Mouse (Mus musculus): Measurements from ENCODE around the gene Kcng3. TPM values are rescaled to one million over a fixed set of nuclear protein-coding genes. Genes with fewer than 3 reads are reported as not detected.

Kcng3 gene
- polyA plus RNA-seq, 1 experiment, result 0.13 TPM

DNA sequence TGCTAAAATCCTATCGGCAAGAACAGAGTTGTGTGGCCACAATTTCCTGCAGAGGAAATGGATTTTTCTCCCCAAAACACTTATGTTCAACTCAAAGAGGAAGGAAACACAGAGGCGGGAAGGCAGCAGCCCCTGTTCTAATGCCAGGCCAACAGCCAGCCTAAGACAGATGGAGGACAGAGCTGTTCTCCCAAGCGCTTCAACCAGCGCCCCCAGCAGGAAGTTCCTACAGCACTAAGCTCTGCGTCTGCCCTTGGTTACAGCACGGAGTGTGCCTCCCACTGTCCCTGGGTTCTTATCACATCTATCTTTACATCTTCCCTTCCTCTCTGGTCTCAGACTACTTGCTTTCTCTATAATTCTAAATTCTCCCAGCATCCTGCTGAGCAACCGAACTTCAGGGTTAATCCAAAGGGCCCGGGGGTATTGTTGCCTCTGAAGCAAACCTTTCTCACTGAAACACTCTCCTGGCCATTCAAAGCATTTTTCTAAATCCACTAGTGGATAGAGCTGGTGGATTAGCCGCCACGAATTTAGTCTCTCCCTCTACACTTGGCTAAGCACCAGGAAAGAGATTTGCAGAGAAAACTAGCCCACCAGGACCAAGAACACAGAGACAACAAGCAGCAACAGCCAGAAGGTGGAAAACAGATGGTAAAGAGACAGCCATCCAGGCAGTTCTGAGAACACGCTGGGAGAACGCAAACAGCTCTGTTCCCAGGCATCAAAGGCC, 83.0 kb downstream of the Kcng3 start:
- TF ChIP-seq CTCF (IDR thresholded peaks at IDR 0.05; ENCODE audit: borderline replicate concordance, control insufficient read depth, extremely low read depth, insufficient read depth, low read length, poor library complexity) (0 out of 2 replicates have a peak, but pooled peaks have one; percentile 37), POLR2A (IDR thresholded peaks at IDR 0.05; ENCODE audit: control insufficient read depth, extremely low read depth, insufficient read depth, low read length, poor library complexity) (no peak)
- H3K27me3 ChIP-seq (ENCODE audit: control insufficient read depth, insufficient read depth, low read length), result no peaks in the 10 kb centered on the region
- H3K4me1 ChIP-seq (replicated peaks; ENCODE audit: control insufficient read depth, insufficient read depth, low read length), result peaks cover 20% of the 10 kb centered on the region
- no peak overlapping the region for H3K4me3 ChIP-seq (ENCODE audit: control insufficient read depth, insufficient read depth, low read length)
- DNase-seq, result peak; percentile 49
- H3K27ac ChIP-seq (ENCODE audit: control insufficient read depth, insufficient read depth, low read length), result no peak overlapping the region
- 10% methylated on average over 12 of the region's 12 CpGs for WGBS
- no peaks in the 10 kb centered on the region for H3K36me3 ChIP-seq (ENCODE audit: control insufficient read depth, insufficient read depth, low read length)

DNA sequence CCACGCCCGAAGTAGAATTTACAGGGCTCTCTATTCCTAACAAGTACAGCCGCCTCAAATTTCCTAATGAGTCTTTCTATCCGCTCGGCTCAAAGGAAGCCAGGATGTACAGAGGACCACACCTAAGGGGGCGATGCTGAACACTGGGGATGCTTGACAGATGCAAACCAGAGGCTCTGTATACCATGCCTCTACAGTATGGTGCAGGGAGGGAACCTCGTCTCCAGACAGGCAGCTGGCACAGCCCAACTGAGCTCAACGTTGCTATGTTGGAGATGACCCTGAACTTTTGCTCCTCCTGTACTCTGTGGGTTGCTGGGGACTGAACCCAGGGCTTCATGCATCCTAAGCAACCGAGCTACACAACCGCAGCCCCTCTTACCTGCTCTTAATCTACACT, 84.5 kb downstream of the Kcng3 start:
- no peak for TF ChIP-seq CTCF (IDR thresholded peaks at IDR 0.05; ENCODE audit: borderline replicate concordance, control insufficient read depth, extremely low read depth, insufficient read depth, low read length, poor library complexity)
- TF ChIP-seq POLR2A (IDR thresholded peaks at IDR 0.05; ENCODE audit: control insufficient read depth, extremely low read depth, insufficient read depth, low read length, poor library complexity), result no peak
- 95% methylated on average over 10 of the region's 10 CpGs for WGBS
- DNase-seq, result no peak
- Histone ChIP-seq H3K27me3 (ENCODE audit: control insufficient read depth, insufficient read depth, low read length) (no peaks in the 10 kb centered on the region), H3K36me3 (ENCODE audit: control insufficient read depth, insufficient read depth, low read length) (no peaks in the 10 kb centered on the region), H3K27ac (ENCODE audit: control insufficient read depth, insufficient read depth, low read length) (no peak overlapping the region), H3K4me1 (replicated peaks; ENCODE audit: control insufficient read depth, insufficient read depth, low read length) (peaks cover 20% of the 10 kb centered on the region), H3K4me3 (ENCODE audit: control insufficient read depth, insufficient read depth, low read length) (no peak overlapping the region)

DNA sequence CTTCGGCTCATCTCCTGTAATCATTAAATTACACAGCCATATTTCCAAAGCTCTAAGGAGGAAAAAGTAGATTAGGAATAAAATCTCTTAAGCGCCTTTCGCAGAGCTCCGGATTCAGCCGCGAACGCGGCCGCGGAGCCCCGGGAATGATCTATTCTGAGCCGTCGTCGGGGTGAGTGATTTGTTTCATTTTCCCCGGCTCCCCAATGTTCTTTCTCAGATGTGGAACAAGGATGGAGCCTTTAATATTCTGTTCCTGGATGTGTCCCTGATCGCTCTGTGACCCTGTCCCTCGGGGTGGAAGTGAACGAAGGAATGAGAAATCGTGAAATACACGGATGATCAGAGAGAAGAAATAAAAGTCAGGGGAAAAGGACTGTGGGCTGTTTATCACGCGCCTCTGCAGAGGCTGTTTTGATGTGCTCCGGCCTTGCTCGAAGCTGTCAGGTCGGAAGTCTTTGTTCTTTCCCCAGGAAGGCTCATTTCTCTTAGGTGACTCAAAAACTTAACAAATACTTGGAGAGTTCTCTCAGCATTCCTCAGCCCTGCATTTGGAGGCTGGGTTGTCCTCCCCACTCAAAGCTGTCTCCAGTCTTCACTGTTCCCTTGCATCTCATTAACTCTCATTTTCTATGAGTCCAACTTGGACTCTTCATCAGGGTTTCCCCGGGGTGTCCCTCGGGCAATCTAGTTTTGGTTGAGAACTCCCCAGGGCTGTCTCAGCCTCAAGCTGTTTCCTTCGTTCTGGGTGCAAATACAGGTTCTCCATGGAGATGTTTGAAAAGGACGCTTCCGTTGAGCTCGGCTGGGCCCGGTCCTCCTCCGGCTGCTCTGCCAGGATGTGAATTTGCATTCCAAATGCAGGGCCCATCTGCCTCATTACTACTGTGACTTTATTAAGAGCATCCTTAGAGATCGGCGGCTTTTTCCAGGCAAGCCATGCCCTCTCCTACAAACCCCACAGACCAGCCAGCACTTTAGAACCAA, 85.6 kb downstream of the Kcng3 start:
- peak overlapping the region; percentile 20 for H3K4me3 ChIP-seq (ENCODE audit: control insufficient read depth, insufficient read depth, low read length)
- H3K4me1 ChIP-seq (replicated peaks; ENCODE audit: control insufficient read depth, insufficient read depth, low read length), result peaks cover 20% of the 10 kb centered on the region
- DNase-seq, result no peak
- 55% methylated on average over 35 of the region's 35 CpGs for WGBS
- no peaks in the 10 kb centered on the region for H3K27me3 ChIP-seq (ENCODE audit: control insufficient read depth, insufficient read depth, low read length)
- H3K27ac ChIP-seq (ENCODE audit: control insufficient read depth, insufficient read depth, low read length), result no peak overlapping the region
- H3K36me3 ChIP-seq (ENCODE audit: control insufficient read depth, insufficient read depth, low read length), result no peaks in the 10 kb centered on the region
- no peak for TF ChIP-seq CTCF (IDR thresholded peaks at IDR 0.05; ENCODE audit: borderline replicate concordance, control insufficient read depth, extremely low read depth, insufficient read depth, low read length, poor library complexity)
- no peak for TF ChIP-seq POLR2A (IDR thresholded peaks at IDR 0.05; ENCODE audit: control insufficient read depth, extremely low read depth, insufficient read depth, low read length, poor library complexity)

DNA sequence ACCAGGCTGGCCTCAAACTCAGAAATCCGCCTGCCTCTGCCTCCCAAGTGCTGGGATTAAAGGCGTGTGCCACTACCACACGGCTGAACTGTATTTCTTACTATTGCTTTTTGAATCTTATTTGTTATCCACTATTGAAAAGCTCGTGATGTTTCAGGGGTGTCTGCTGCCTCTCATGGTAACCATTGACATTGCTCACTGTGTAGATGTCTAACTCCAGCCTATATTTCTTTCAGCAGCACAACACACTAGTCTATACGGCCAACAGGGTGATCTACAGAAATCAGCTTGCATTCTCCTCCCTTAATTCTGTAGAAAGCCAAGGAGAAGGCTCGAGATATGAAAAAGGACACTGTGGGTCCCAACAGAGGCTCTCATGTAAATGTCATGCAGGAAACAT, 86.4 kb downstream of the Kcng3 start:
- Histone ChIP-seq H3K27me3 (ENCODE audit: control insufficient read depth, insufficient read depth, low read length) (no peaks in the 10 kb centered on the region), H3K27ac (ENCODE audit: control insufficient read depth, insufficient read depth, low read length) (no peak overlapping the region), H3K36me3 (ENCODE audit: control insufficient read depth, insufficient read depth, low read length) (no peaks in the 10 kb centered on the region), H3K4me3 (ENCODE audit: control insufficient read depth, insufficient read depth, low read length) (no peak overlapping the region), H3K4me1 (replicated peaks; ENCODE audit: control insufficient read depth, insufficient read depth, low read length) (peaks cover 20% of the 10 kb centered on the region)
- DNase-seq, result no peak
- no peak for TF ChIP-seq CTCF (IDR thresholded peaks at IDR 0.05; ENCODE audit: borderline replicate concordance, control insufficient read depth, extremely low read depth, insufficient read depth, low read length, poor library complexity)
- TF ChIP-seq POLR2A (IDR thresholded peaks at IDR 0.05; ENCODE audit: control insufficient read depth, extremely low read depth, insufficient read depth, low read length, poor library complexity), result no peak
- WGBS, result 89% methylated on average over 6 of the region's 6 CpGs

DNA sequence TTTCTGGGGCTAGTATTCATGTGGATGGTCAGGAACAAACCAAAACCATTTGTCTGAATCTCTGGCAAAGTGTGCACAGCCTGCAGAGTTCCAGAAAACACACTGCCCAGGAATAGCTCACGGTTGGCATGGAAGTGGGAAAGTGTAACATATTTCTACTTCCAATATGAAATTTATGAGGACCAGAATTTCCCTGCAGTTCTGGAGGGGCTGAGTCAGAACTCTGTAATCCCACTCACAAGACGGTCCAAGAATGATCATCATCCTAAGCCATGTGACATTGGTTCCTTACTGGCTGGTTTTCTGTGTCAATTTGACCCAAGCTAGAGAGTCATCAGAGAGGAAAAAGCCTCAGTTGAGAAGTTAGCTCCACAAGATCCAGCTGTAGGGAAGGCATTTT, 89.3 kb downstream of the Kcng3 start:
- H3K36me3 ChIP-seq (ENCODE audit: control insufficient read depth, insufficient read depth, low read length), result no peaks in the 10 kb centered on the region
- TF ChIP-seq CTCF (IDR thresholded peaks at IDR 0.05; ENCODE audit: borderline replicate concordance, control insufficient read depth, extremely low read depth, insufficient read depth, low read length, poor library complexity) (no peak), POLR2A (IDR thresholded peaks at IDR 0.05; ENCODE audit: control insufficient read depth, extremely low read depth, insufficient read depth, low read length, poor library complexity) (no peak)
- no peak overlapping the region for H3K4me3 ChIP-seq (ENCODE audit: control insufficient read depth, insufficient read depth, low read length)
- DNase-seq, result no peak
- H3K27ac ChIP-seq (ENCODE audit: control insufficient read depth, insufficient read depth, low read length), result no peak overlapping the region
- H3K4me1 ChIP-seq (replicated peaks; ENCODE audit: control insufficient read depth, insufficient read depth, low read length), result peaks cover 6% of the 10 kb centered on the region
- 96% methylated on average over 2 of the region's 2 CpGs for WGBS
- H3K27me3 ChIP-seq (ENCODE audit: control insufficient read depth, insufficient read depth, low read length), result no peaks in the 10 kb centered on the region

- Histone ChIP-seq H3K4me3 (ENCODE audit: control insufficient read depth, insufficient read depth, low read length) (no peak overlapping the region), H3K36me3 (ENCODE audit: control insufficient read depth, insufficient read depth, low read length) (no peaks in the 10 kb centered on the region), H3K27ac (ENCODE audit: control insufficient read depth, insufficient read depth, low read length) (no peak overlapping the region), H3K4me1 (replicated peaks; ENCODE audit: control insufficient read depth, insufficient read depth, low read length) (no peaks in the 10 kb centered on the region), H3K27me3 (ENCODE audit: control insufficient read depth, insufficient read depth, low read length) (no peaks in the 10 kb centered on the region)
- WGBS, result 68% methylated on average over 12 of the region's 12 CpGs
- DNase-seq, result no peak
- TF ChIP-seq CTCF (IDR thresholded peaks at IDR 0.05; ENCODE audit: borderline replicate concordance, control insufficient read depth, extremely low read depth, insufficient read depth, low read length, poor library complexity), result no peak
- TF ChIP-seq POLR2A (IDR thresholded peaks at IDR 0.05; ENCODE audit: control insufficient read depth, extremely low read depth, insufficient read depth, low read length, poor library complexity), result no peak
These were observed 92.2 kb downstream of the Kcng3 start for GRCm38 (mm10) chr17:83539262-83540037.

All from thymus, adult 2 months (tissue).